Mouse (Mus musculus): ENCODE results near the gene Unc13a. TPM values are rescaled to one million over a fixed set of nuclear protein-coding genes. Genes with fewer than 3 reads are reported as not detected.

Unc13a gene
- polyA plus RNA-seq, 1 experiment, result 1.0 TPM

DNA sequence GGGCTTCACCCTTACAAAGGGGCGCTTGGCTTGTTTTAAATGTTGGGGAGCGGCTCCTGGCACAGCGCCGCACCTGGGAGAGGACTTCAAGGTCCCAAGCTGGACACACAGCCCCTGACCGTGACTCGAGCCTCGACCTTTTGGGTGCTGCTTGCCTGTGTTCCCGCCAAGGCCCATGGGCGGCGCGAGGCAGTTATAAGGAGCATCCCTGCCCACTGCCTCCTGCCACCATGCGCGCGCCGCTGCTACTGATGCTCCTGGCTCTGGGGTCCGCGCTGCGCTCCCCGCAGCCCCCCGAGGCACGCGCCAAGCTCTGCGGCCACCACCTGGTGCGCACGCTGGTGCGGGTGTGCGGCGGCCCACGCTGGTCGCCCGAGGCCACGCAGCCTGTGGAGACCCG lies 17.5 kb upstream of the Unc13a start, which contains the start of gene Insl3:
Gene Insl3, plus strand, starts transcription at position 187 of the 400 bp plus-strand sequence.
- DNase-seq (ENCODE audit: low read depth, low spot score), result no peak
- 21% methylated on average over 33 of the region's 33 CpGs for WGBS

DNA sequence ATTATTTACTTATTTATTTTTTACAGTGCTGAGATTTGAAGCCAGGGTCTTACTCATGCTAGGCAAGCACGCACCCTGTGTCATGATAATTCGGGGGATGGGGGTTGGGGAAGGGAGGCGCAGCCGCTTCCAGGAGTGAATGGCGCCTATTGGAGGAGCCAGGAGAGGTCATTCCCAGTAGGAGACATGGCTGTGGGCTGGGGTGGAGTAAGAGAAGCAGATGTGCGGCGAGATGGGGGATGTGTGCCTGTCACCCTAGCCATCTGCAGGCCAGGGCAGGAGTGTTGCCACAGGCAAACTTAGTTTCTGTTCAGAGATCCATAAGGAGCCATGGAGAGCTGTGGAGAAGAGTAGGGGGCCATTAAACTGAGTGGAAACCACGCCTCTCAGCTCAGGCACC lies 16.1 kb upstream of the Unc13a start:
- 23% methylated on average over 8 of the region's 8 CpGs for WGBS
- DNase-seq (ENCODE audit: low read depth, low spot score), result no peak

DNA sequence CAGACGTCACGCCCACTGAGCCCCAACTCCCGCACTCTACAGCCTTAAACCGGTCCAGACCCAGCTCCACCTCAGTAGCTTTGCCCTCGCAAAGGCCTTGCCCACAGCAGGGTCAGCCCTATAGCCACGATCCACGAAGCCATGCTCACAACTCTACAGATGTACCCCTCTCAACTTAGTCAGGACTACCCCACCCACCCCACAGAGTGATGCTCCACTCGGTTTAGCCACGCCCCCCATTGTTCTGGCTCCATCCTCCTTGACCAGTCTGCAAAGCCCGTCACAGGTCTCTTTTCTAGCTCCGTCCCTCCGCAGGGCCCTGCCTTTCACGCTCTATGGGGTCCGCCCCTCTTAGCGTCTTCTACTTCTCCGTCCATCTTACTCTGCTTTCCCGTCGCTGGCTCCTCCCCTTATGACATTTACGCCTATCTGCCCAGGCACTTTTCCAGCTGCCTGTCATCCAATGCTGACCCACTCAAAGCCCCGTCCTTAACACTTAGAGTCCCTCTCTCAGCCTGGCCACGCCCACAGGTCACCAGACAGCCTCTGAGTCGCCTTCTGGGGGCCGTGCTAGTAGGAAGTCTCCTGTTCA lies 14.7 kb upstream of the Unc13a start:
- no peak for DNase-seq (ENCODE audit: low read depth, low spot score)
- 23% methylated on average over 23 of the region's 23 CpGs for WGBS

DNA sequence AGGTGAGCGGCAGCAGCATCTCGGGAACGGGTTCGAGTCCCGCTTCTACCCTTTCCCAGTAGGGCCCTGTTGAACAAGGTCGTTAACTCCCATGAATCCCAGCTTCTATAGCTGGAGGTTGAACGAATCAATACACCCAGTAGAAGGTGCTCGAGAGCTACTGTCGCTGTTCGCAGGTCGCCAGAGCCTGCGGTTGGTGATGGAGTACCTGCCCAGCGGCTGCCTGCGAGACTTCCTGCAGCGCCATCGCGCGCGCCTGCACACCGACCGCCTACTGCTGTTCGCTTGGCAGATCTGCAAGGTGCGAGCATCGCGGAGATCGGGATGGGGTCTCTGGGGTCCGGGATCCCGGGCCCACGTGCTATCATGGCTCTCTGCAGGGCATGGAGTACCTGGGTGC lies 14.0 kb upstream of the Unc13a start:
- DNase-seq (ENCODE audit: low read depth, low spot score), result no peak
- 20% methylated on average over 29 of the region's 29 CpGs for WGBS

DNA sequence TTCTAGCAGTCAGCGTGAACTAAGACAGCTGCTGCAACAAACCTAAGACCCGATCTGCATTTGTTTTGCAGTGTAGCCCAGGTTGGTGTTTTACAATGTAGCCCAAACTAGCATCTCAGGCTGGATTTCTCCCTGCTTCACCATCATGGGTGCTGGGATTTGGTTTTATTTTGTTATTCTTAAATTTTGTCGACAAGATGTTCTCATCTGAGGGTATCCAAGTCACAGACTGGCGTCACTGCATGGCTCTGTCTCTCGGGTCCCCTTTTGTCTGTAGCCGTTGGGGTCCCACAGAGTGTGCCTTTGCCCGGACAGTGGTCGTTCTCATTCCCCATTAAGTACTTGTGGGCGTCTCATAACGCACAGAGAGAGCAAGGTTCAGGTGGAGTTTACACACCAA lies 13.1 kb upstream of the Unc13a start:
- WGBS, result 52% methylated on average over 10 of the region's 10 CpGs
- DNase-seq (ENCODE audit: low read depth, low spot score), result no peak

DNA sequence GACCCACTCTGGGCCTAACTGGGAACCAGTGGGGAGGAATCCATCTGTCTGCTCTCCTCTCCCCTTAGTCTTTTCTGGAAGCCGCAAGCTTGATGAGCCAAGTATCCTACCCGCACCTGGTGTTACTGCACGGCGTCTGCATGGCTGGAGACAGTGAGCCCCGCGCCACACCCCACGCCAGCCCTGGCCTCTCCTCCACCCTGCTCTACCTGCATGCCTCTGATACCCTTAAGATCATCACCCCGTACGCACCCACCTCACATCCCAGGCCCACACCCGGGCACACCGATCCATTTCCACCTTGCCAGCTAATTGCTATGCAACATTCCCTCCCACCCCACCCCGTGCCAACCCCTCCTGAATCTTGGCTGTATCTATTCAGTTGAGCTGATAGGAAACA lies 11.3 kb upstream of the Unc13a start:
- no peak for DNase-seq (ENCODE audit: low read depth, low spot score)
- WGBS, result 86% methylated on average over 12 of the region's 12 CpGs

DNA sequence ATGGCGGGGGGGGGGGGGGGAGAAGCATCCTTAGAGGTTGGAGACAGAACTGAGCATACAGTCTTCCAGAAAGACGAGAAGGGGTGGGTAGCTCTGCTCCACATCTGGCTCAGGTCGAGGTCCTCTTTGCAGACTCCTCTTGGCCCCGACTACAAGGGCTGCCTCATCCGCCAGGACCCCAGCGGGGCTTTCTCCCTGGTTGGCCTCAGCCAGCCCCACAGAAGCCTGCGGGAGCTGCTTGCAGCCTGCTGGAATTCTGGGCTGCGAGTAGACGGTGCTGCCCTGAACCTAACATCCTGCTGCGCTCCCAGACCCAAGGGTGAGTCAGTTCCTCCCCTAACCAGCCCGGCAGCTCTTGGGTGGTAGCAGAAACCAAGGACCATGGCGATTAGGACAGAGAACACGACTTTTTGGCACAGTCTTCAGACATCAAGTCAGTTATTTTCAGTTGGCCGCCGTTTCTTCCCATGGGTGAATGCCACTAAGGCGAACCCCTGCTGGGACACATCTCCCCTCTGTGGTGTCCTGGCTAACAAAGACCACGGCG lies 9.9 kb upstream of the Unc13a start:
- DNase-seq (ENCODE audit: low read depth, low spot score), result no peak
- WGBS, result 70% methylated on average over 18 of the region's 18 CpGs

DNA sequence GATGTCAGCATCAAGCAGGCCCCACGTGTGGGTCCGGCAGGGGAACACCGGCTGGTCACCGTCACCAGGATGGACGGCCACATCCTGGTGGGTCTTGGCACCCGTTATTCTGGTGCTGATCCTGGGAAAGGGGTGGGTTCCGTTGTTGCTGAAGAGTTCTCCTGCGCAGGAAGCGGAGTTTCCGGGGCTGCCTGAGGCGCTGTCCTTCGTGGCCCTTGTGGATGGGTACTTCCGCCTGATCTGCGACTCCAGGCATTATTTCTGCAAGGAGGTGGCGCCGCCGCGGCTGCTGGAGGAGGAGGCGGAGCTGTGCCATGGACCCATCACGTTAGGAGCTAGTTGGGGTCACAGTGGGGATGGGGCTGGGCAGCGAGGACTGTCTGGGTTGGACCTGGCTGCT lies 8.9 kb upstream of the Unc13a start:
- WGBS, result 77% methylated on average over 21 of the region's 21 CpGs

DNA sequence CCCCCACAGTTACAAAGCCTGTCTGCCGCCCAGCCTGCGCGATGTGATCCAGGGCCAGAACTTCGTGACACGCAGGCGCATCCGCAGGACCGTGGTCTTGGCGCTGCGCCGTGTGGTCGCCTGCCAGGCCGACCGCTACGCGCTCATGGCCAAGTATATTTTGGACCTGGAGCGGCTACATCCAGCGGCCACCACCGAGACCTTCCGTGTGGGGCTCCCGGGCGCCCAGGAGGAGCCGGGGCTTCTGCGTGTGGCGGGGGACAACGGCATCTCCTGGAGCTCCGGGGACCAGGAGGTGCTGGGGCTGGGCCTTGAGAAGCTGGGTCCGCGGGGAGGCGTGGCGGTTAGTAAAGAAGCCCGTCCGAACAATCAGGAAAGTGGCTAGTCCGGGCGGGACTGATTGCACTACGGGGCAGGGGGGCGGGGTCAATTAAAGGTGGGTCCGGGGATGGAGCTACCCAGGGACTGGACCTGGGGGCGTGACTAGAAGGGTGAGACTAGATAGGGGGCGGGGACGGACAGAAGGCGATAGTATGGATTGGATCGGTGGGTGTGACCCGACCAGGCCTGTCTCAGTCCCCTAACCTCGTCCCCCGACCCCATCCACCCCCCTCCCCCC lies 8.1 kb upstream of the Unc13a start:
- WGBS, result 51% methylated on average over 46 of the region's 46 CpGs

More for the DNA sequence above, 8.9 kb upstream of the Unc13a start:
- no peak for DNase-seq (ENCODE audit: low read depth, low spot score)

DNA sequence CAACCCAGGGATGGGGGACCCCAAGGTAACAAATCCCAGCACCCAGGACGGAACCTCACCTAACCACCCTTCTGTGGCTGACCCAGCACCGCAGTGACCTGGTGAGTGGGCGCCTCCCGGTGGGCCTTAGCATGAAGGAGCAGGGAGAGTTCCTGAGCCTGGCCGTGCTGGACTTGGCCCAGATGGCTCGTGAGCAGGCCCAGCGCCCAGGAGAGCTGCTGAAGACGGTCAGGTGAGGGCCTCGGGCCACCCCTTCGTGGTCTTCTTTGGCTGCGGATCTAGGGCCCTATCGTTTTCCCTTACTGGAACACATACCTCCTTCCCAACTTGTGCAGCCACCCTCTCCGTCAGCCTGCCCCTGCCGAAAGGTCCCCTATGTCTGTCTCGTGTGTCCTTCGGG lies 7.6 kb upstream of the Unc13a start:
- DNase-seq (ENCODE audit: low read depth, low spot score), result no peak
- 81% methylated on average over 16 of the region's 16 CpGs for WGBS

More for the DNA sequence above, 8.1 kb upstream of the Unc13a start:
- DNase-seq (ENCODE audit: low read depth, low spot score), result no peak

DNA sequence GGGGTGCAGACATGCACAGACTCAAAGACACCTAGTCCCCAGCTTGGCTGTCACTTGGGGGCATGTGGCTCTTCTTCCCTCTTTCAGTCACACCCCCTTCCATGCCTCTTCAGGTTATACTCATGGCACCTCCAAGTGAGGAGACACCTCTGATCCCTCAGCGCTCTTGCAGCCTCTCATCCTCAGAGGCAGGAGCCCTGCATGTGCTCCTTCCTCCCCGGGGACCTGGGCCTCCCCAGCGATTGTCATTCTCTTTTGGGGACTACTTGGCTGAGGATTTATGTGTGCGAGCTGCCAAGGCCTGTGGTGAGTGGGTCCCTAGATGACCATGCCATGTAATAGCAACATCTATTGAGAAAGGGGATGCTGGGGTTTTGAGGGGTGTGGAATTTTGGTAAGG lies 6.7 kb upstream of the Unc13a start:
- WGBS, result 72% methylated on average over 4 of the region's 4 CpGs
- no peak for DNase-seq (ENCODE audit: low read depth, low spot score)

DNA sequence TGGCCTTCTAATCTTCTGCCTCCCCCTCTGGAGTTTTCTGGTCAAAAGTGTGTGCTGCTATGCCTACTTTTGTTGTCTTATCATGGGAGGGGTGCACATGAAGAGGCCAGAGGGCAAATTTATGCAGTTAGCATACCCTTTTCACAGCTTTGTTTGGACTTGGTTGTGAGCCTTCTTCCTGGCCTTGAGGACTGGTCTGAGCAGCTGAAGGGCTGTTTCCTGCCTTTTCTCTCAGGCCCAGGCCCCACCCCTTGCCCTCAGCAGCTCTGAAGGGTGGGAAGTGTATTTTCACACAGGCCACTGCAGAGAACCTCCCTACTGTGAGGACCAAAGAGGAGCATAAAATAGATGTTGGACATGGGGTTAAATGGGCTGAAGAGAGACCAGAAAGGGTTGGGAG lies 6.0 kb upstream of the Unc13a start:
- DNase-seq (ENCODE audit: low read depth, low spot score), result no peak

DNA sequence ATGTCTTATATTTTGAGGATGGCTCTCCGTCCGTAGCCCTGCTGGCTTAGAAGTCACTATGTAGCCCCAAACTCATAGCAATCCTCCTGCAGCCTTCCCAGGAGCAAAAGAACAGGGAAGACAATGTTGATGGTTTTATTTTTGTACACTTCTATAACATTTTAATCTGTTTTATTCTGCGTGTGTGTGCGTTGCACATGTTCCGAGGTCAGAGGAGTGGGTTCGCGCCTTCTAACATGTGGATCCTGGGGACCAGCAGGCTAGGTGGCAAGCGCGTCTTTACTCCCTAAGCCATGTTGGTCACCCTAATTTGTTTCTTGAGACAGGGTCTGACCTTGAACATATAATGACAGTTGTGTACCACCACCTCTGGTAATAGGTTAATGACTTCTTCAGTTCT lies 5.2 kb upstream of the Unc13a start:
- WGBS, result 48% methylated on average over 9 of the region's 9 CpGs
- DNase-seq (ENCODE audit: low read depth, low spot score), result no peak

DNA sequence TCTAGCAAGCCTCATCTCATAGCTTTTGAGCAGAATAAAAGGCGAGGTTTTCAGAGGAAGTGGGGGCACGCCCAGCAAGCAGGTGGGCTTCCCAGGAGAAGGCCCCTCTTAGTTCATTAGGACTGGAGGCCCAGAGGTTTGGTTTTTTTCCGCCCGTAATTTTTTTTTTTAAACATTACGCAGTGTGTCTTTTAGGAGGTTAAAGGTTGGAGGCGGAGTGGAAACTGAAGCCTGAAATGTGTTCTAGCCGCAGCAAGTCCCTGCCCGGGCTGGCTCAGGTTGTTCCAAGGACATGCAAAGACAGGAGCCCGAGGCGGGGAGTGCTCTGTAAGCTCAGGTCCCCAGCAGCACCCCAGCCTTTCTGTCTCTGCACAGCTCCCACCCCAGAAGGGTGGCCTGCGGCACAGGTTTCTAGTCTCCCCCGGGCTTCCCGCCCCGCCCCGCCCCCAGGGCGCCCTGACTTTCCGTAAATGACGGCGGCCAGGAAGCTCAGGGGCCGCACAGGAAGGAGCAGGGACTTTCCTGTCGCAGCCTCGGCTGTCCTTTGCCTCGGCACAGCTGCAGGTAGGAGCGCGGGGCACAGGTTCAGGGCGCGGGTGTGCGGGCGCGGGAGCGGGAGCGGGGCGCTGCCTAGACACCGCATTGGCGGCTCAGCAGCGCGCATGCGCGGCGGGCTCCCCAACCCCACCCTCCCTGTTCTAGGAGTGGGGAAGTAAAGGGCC lies 4.6 kb upstream of the Unc13a start, which contains the start of gene Jak3:
Gene Jak3, plus strand, starts transcription at position 277 of the 722 bp plus-strand sequence.
- WGBS, result 2% methylated on average over 40 of the region's 40 CpGs
- DNase-seq (ENCODE audit: low read depth, low spot score), result no peak

DNA sequence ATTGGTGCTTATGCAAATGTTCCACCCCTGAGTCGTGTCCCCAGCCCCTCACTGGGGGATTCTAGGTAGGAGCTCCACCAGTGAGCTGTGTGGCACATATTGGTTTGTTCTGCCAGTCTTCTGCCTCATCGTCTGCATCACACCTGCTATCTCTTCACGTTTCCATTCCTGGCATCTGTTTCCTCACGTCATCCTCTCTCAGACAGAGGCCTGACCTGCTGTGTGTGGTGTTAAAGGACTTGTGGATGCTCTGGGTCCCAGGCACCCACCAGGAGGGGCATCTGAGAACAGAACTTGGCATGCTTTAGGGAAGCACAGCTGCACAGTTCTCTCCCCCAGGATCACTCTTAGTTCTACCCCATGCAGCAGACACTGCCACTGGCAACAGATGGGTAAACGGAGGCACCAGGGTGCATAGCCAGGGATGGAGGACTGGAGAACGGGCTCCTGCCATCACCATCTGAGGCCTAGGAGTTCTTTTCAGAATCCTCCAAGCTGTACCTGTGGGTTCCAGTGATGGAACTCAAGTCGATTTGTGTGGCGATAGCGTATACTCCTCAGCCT lies 4.0 kb upstream of the Unc13a start:
- 52% methylated on average over 9 of the region's 9 CpGs for WGBS
- no peak for DNase-seq (ENCODE audit: low read depth, low spot score)

DNA sequence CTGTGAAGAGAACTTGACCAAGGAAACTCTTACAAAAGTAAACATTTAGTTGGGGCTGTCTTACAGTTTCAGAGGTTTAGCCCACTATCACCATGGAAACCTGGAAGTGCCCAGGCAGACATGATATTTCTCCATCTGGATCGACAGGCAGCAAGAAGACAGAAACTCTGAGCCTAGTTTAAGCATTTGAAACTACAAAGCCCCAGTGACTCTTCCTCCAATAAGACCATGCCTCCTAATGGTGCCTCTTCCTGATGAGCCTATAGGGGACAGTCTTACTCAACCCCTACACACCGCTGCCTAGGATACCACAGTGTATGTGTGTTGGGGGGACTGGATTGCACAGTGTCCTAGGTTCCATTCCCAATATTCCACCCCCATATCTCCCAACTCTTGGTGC lies 2.5 kb upstream of the Unc13a start:
- 74% methylated on average over 2 of the region's 2 CpGs for WGBS
- DNase-seq (ENCODE audit: low read depth, low spot score), result no peak

DNA sequence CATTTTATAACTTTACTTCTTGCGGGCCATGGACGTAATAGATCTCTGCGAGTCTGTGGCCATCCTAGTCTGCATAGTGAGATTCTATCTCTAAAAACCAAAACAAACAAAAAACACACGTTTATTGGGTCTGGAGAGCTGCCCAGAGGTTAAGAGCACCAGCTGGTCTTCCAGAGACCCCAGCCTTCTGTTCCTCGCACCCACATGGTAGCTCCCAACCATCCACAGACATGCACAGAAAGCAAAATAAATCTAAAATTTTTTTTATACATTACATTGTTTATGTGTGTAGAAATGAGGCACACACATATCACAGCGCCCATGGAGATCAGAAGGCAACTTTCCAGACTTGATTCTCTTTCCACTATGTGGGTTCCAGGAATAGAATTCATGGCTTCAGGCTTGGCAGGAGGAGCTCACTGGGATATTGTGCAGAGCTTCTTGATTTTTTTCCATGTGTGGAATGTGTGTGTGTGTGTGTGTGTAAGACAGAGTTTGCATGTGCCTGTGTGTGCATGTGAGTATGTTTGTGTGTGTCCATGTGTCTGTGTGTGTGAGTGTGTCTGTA lies 695 bp upstream of the Unc13a start:
- WGBS, result 55% methylated on average over 6 of the region's 6 CpGs
- no peak for DNase-seq (ENCODE audit: low read depth, low spot score)

DNA sequence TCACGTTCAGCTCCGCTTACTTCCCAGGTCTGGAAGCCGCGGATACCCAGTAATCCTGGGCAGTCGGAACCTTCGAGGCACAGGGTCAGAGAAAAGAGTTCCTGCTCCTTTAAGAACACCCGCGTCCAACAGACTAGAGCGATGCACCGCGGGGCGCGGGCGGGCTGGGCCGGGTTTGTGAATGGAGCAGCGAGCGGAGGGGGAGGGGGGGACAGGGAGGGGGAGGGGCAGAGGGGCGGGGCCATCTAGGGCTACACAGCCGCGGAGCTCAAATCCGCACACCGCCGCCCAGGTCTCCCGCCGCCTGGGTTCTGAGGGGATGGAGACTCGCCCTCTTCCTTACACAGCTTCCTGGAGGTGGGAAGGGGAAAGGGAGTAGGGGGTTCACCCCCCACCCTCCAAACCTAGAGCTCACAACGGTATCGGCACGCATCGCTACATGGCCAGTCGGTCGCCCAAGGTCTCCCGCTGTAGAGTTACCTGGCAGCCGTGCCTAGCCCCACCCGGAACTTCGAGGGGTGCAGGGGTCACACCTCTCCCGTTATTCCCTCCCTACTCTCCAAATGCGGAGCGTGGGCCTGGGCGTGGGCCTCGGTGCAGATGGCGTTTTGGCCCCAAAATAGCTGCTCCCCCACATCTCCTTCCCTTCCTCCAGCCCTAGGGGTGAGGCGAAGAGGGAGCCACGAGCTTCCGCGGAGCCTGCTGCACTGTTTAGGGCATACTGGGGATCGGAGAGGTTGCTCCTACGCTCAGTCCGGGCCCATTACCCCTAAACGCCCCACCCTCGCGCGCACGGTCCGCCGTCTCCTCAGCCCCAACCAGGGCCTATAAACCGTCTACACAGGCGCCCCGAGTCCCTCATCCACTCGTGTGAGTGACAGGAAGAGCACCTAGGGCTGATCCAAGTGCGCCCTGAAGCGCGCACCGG lies 672 bp downstream of the Unc13a start:
- no peak for DNase-seq (ENCODE audit: low read depth, low spot score)
- WGBS, result under 1% methylated on average over 56 of the region's 64 CpGs

DNA sequence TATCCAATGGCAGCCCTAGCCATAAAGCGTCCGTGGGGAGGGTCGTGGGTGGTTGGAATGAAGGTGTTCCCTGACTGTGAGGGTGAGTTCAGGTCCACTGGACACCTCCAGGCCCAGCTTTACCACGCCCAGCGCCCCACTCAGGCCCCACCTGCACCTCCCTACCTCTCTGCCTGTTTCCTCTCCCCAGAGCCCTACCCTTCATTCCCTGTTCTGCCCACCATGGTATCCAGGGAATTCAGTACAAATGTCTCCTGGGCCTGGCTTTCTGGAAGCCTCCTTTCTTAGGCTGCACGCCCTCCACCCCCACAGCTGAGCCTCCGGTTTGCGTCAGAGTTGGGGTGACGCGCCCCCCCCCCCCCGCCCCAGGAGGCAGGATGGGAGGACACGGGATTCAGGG lies 1.4 kb downstream of the Unc13a start:
- DNase-seq (ENCODE audit: low read depth, low spot score), result no peak
- 15% methylated on average over 12 of the region's 12 CpGs for WGBS

Data from large intestine, adult 2 months (tissue).